Mouse (Mus musculus) retina, postnatal 7 days (tissue): ENCODE measurements around the gene C530025M09Rik.

Experiments used
- DNase-seq: peaks from one replicate; pipeline ENCODE4 v3.0.0-alpha.2; 2012; ENCODE audit warnings: low read depth, low spot score

The C530025M09Rik gene

GRCm38 (mm10) chr2:149804599-149805140, 26.3 kb downstream of the C530025M09Rik start:
- DNase-seq: no peak

DNA sequence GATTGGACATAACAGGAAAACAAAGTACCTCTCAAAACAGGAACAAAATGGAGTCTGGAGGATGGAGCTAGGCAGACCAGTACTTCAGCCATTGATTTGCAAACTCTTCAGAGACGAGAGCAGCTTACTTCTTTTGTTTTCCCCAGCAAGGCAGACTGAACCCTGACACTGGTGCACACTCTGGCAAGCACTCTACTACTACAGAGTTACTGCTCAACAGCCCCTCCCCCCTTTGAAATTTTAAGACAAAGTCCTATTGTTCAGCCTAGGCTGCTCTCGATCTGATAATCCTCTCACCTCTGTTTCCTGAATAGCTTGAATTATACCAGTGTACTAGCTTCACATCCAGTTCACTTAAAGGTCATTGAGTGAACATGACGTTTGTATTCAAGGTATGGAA, 32.4 kb downstream of the C530025M09Rik start:
- no peak for DNase-seq
